Mouse (Mus musculus): ENCODE data around the gene Snx29.

DNA sequence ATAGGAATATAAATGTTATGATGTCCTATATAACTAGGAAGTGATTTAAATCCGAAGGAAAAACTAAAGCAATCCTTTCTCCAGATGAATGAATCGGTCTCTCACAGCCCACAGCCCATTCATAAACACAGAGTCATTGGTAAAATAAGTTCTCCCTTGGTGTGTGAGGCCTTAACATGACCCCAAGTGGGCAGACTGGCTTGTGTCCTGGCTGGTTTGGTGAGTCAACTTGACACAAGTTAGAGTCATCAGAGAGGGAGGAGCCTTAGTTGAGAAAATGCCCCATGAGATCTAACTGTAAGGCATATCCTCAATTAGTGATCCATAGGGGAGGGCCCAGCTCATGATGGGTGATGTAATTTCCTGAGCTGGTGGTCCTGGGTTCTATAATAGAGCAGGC is 297.2 kb downstream of the Snx29 start:
- TF ChIP-seq CTCF (IDR thresholded peaks at IDR 0.05; ENCODE audit: borderline replicate concordance, insufficient read depth, low read length) (no peak), POLR2A (IDR thresholded peaks at IDR 0.05; ENCODE audit: low read depth, low read length) (no peak)

All from embryonic fibroblast, embryonic 13.5 days (primary cell).